Mouse (Mus musculus): ENCODE measurements around the gene St6galnac3.

St6galnac3 gene

DNA sequence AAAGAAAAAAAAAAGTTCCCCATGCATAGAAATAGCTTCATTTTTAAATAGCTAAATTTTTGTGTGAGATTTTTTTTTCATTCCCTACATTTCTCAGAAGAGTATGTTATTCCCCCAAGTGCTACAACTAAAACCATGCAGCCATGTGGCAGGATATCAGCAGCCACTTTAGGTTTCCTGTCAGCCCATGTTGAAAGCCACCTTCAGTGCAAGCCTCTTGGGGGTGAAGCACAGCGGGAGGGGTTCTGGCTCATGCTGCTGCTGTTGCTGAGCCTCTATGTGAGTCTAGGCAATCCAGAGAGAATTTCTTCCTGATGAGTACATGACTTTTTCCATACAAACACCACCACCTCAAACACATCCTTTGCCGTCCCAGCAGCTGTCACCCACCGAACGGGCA is 483.8 kb downstream of the St6galnac3 start:
- DNase-seq (ENCODE audit: low read depth in 1 of 2, low spot score in 2 of 2), result no peak

DNA sequence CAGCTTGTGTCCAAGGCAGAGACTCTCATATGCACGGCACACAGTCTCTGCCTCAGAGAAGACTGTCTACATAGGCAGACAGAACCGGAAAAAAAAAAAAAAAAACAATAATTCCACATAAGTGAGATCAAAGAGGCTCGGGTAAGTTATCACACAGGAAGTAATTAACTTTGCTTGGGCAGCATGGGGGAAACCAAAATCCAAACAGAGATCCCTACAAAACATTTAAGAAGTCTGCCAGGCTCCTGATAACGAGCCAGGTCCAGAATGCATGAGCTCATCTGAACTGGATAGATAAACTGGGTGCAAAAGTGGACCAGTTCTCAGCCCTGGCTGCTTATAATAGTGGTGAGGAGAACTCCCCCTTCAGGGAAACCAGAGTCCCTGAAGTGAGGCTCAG is 484.6 kb downstream of the St6galnac3 start:
- no peak for DNase-seq (ENCODE audit: low read depth in 1 of 2, low spot score in 2 of 2)

DNA sequence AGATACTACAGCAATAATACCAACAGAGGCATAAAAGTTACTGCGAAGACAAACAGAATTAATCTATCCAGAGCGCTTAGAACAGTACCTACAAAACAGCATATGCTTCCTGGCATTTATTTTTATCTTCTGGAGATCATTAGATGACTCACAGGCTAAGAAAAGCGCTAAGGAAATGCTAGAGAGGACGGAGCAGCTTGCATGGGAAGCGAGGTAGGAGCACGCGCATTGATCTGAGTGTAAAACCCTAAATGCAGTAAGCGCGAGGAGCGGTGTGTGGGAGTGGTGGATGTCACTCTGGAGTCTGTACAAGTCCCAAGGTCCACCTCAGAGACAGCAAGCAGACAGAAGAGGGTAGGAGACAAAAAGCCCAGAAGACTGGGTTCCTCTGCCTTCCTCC is 486.6 kb downstream of the St6galnac3 start:
- DNase-seq (ENCODE audit: low read depth in 1 of 2, low spot score in 2 of 2), result no peak

DNA sequence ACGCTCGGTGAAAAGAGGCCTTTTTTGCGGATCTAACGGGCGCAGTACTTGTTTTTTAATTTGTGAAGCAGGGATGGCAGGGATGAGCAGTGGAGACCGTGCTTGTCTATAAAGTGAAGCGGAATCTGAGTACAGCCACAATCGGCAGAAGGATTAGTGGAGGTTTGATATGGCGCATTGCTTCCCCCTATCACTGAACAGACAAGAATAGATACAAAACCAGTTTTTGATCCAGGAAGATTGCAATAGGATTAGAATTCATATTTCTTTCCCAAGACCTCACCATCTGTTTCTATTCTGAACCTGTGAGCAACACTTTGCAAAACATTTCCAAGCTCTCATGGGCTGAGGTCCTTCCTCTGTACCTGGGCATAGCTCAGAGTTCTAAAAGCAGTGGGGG is 488.7 kb downstream of the St6galnac3 start:
- DNase-seq (ENCODE audit: low read depth in 1 of 2, low spot score in 2 of 2), result no peak

DNA sequence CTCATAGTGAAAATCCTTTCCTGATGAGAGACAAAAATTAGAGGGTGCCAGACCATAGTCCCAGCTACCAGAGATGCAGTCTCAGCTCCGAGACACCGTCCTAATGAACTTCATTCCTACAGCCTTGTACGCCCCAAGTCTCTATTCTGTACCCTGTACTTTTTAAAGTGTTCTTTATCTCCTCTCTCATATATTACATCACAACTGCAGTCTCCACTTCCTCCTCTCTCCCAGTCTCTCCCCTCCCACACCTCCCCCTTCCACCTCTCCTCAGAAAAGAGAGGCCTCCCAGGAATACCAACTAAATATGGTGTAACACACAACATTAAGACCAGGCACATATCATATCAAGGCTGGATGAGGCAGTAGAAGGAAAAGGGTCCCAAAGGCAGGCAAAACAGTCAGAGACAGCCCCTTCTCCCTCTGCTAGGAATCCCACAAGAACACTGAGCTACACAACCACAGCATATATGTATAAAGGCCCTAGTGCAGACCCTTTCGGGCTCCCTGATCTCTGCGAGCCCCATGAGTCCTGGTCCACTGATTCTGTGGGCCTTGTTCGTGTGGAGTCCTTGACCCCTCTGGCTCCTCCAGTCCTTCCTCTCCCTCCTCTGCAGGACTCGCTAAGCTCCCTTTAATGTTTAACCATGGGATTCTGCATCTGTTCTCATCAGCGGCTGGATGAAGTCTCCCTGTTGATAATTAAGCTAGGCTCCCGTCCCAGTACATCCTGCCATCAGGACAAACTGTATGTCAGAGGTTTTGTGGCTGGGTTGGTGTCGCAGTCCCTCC is 502.2 kb downstream of the St6galnac3 start:
- no peak for DNase-seq (ENCODE audit: low read depth in 1 of 2, low spot score in 2 of 2)

DNA sequence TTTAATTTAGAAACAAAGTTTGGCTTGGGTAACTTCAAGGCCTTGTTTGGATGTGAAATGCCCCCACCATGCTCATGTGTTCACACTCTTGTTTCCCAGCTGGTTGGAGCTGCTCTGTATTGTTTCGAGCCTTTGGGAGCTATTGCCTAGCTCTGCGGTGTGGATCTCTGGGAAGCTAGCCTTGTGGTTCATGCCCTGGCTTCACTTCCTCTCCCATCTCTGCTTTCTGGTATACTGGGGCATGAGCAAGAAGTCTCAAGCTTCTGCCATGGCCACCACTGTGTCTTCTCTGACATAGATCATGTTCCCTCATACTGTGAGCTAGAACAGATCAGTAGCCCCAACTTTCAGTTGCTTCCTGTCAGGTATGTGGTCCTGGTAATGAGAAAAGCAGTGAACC is 505.6 kb downstream of the St6galnac3 start:
- no peak for DNase-seq (ENCODE audit: low read depth in 1 of 2, low spot score in 2 of 2)

DNA sequence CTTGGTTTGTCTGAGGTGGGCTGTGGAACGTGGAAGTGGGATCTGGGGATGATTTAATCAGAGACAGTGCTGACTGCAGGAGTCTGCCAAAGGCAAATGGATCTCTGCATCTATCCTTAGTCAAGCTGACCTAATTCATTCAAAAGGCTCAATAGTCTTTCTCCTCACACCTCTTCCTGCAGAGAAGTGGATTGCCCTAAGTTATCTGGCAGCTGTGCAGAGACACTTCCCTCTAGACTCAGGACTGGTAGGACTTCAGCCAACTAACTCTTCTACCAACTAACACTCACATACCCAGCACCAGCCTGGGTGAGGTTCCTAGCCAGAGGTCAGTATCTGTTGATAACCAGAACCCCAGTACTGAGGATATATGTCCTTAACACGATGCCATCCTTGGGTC is 516.8 kb downstream of the St6galnac3 start:
- DNase-seq (ENCODE audit: low read depth in 1 of 2, low spot score in 2 of 2), result no peak

DNA sequence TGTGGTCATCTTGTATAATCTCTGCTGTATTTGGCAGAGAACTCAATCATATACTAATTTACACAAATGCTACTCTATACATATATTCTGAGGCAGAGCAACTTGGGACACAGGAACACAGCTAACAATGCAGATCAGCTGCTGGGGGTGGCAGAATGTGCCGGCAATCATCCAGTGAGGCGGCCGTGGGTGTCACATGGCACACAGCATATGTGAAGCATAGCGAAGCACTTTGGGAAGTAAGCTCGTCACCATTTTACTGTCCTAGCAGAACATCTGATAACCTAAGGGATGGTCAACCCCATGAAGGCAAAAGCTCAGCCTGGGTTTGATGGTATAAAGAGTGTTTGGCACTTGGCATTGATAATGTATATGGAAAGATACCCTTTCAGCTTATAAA is 520.9 kb downstream of the St6galnac3 start:
- no peak for DNase-seq (ENCODE audit: low read depth in 1 of 2, low spot score in 2 of 2)

DNA sequence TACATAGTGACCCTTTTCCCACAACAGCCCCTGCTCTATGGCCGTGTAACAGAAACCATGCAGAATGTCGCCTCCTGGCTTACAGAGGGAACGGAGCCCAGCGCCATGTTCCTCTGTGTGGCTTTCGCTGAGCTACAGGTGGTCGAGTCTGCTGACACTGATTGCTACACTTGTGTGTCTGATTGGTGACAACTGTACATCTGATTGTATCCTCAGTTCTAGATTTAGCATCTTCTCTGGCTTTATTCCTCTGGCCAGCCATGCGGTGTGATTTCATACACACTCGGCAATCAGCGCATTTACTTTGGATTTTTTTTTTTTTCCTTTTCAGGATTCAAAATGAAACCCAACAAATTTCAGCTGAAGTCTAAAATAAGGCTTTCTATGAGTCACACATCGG is 523.1 kb downstream of the St6galnac3 start:
- no peak for DNase-seq (ENCODE audit: low read depth in 1 of 2, low spot score in 2 of 2)

DNA sequence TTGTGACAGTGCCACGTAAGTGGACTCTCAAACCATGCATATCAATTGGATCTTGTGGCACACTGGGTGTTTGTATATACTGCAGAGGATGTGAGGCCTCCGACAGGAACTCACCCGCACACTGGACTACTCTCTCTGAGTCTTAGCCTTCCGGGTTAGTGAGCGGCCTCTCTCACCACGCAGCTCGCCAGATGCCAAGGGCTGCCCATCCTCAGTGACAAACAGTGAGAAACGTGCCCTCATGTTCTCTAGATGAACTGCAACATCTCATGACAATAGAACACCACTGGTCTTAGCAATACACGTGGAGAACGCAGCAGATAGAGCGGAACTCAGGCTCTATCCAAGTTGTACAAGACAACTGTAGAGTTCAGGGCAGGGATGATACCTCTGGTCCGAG is 524.2 kb downstream of the St6galnac3 start:
- DNase-seq (ENCODE audit: low read depth in 1 of 2, low spot score in 2 of 2), result no peak

DNA sequence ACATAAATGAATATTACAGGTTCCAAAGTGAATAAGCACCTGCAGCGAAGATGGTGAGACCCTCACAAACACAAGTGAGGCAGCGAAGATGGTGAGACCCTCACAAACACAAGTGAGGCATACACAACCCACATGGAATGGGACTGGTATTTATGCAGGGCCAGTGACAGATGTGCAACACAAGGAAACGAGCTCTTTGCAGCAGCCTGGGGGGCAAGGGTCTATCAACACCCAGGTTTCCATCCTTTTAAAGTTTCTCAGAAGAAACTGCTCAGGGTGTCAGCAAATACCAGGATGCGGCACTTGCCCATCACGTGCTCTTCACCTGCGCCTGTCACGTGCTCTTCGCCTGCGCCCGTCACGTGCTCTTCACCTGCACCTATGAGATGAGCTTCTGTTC is 524.9 kb downstream of the St6galnac3 start:
- DNase-seq (ENCODE audit: low read depth in 1 of 2, low spot score in 2 of 2), result no peak

DNA sequence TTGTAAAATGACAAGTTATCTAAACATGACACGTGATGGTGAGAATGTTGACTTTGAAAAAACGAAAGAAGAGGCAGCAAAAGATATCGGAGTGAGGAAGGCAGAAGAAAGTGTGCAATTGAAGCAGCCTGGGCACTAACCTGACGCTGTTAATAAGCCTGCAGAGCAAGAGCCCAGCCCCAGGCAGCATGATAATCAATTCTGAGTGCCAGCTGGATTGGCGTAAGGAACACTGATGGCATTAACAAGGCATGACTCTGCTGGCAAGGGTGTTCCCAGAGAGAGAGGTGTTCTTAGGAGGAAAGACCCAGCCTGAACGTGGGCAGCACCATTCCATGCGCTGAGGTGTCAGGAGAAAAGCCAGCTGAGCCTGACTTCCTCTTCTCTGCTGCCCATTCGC is 525.7 kb downstream of the St6galnac3 start:
- DNase-seq (ENCODE audit: low read depth in 1 of 2, low spot score in 2 of 2), result no peak

DNA sequence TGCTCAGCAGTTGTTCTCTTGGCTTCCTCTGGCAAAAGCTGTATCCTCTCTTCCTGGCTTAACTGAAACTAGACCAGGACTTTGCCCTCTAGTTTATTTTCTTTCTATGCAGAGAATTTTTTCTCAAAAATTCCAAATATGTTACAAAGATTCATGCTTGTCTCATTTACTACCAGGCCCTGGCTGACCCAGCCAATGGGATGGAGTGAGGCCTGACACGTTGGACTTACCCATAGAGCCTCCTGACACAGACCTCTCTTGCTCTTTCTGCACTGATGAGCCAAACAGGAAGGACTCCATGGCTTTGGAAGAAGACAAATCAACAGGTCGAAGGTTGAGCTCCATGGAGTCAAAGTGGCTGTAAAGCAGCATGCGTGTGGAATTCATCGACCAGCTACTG is 526.5 kb downstream of the St6galnac3 start:
- no peak for DNase-seq (ENCODE audit: low read depth in 1 of 2, low spot score in 2 of 2)

DNA sequence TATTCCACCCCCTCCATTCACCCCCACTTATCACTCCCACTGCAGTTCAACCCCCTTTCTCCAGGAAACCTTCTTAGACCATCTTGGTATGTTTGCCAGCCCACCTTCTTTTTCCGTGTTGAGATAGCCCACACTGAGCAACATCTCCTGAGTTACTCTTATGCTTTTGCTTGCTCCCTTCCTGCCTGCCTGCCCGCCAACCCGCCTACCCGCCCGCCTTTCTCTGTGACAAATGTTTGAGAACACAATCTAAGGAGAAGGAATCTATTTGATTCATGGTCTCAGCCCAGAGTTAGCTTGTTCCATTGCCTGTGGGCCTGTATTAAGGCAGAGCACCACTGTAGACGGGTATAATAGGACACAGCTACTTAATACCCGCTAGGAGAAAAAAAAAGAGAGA is 531.9 kb downstream of the St6galnac3 start:
- DNase-seq (ENCODE audit: low read depth in 1 of 2, low spot score in 2 of 2), result no peak

DNA sequence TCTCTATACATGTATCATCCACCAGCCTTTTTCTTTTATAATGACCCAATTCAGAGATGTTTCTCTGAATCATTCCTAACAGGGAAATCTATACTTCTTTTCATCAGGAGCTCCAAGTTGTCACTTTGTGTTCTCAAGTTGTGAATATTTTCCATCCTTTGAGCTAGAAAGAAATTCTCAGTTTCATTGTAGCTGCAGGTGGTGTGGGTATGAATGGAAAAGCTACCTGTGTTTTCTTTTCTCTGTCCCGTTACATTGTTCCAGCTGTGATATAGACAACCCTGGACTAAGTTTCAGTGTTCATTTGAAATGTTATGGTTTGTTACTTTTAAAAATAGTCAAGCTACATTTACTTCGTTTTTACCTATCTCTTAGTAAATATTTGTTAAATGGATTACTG is 534.2 kb downstream of the St6galnac3 start:
- no peak for DNase-seq (ENCODE audit: low read depth in 1 of 2, low spot score in 2 of 2)

DNA sequence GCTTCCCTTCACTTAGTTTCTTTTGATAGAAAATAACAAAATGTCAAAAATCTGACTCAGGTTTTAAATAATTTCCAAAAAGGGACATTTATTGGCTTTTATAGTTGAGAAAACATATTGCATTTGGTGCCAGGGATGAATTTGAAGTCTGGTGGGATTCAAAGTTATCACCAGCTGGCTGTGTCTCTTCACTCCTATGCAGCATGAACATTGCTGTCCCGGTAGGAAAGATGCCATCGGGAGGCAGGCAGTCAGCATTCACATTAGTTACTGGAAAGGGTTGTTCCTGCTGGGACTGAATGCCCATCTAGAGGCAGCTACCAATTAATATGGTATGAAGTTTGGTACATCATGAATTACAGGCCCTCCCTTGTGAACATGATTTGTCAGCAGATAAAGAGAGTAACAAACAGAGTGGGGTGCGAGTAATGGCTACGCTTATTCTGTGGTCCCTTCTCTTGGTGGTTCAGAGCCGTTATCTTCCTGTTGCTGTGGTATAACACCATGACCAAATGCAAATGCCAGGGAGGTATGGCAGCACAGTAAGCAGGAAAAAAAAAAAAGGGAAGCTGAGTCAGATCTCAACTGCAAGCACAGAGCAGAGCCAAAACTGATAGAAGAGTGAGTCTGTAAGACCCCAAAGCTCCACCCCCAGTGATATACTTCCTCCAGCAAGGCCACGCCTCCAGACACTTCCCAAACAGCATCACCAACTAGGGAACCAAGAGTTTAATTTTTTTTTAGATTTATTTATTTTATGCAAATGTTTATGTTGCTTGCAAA is 535.1 kb downstream of the St6galnac3 start:
- no peak for DNase-seq (ENCODE audit: low read depth in 1 of 2, low spot score in 2 of 2)

DNA sequence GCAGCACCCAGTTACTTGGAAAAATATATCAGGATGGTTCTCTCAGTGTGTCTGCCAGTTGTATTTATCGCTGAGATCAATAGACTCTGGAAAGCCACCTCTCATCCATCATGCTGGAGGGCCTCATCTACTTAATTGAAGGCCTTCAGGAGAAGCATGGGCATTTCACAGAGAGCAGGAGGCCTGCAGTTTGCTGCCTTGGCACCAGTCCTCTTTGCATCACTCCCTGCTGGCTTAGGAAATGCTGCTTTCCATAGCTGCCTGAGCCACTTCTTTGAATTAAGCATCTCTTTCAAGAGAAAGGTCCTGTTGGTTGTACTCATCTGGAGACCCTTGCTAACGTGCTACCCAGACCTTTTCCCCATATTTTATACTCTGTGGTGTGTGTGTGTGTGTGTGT is 536.8 kb downstream of the St6galnac3 start:
- no peak for DNase-seq (ENCODE audit: low read depth in 1 of 2, low spot score in 2 of 2)

DNA sequence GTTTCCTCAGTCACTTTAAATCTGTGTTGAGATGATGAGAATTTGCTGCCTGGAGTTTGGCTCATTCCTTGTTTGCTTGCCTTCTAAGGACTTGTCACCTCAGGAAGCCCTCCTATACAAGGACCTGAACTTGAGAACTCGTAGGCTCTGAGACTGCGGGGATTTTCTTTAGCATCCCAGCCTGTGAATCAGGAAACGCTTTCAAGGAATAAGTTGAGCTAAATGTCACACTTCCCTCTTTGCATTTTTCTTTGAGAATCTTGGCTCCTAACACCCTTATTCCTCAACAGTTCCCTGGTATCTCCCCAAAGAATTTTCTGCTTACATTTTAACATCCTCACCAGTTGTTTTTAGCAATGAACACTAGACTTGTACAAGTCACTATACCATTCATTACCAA is 539.9 kb downstream of the St6galnac3 start:
- no peak for DNase-seq (ENCODE audit: low read depth in 1 of 2, low spot score in 2 of 2)

DNA sequence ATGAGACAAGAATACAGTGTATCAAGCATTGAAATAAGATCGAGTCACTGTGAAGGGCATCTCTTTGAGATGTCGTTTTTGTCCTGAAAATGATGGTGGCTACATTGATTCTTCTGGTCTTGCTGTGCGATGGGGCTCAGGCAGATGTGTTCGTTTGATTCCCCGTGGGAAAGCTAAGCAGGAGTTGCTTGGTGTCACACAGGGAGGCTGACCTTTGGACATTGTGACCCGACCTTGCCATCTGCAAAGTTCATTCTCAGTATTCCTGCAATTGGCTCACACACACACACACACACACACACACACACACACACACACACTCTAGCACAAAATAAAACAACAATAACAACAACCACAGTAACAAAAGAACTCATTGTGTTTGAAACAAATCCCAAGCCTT is 543.7 kb downstream of the St6galnac3 start:
- DNase-seq (ENCODE audit: low read depth in 1 of 2, low spot score in 2 of 2), result no peak

DNA sequence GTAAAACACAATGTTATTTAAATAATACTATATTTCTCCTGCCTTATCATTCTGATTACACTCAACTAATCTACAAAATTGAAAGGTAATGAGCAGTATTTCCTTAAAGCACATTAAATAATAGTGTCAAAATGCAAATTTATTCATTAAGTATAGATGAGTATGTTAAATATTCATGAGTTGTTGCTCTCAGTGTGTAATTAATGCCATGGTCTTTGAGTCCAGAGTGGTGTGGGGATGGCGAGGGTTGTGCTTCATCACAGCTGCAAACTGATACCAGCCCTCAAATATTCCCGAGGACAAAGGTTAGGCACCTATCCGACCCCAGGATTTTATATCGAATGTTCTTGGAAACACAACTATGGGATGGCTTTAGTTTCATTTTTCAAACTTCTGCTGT is 548.2 kb downstream of the St6galnac3 start:
- DNase-seq (ENCODE audit: low read depth in 1 of 2, low spot score in 2 of 2), result no peak

DNA sequence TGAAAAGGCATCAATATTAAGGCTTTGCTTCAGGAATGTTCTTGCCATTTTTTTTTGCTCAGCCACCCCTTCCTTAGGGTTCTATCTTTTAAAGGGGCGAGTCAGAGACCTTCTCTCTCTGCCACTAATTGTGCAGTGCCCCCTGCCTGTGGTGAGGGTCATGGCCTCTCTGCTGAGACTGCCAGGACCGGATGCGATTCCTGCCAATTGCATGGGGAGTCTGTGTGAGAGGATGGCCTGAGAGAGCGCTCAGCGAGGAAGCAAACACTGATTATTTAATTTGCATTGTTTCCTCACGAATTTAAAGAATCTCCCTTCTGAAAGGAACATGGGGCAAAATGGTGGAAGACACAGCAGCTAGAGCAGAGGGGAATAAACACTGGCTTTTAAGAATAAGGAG is 548.6 kb downstream of the St6galnac3 start:
- no peak for DNase-seq (ENCODE audit: low read depth in 1 of 2, low spot score in 2 of 2)

DNA sequence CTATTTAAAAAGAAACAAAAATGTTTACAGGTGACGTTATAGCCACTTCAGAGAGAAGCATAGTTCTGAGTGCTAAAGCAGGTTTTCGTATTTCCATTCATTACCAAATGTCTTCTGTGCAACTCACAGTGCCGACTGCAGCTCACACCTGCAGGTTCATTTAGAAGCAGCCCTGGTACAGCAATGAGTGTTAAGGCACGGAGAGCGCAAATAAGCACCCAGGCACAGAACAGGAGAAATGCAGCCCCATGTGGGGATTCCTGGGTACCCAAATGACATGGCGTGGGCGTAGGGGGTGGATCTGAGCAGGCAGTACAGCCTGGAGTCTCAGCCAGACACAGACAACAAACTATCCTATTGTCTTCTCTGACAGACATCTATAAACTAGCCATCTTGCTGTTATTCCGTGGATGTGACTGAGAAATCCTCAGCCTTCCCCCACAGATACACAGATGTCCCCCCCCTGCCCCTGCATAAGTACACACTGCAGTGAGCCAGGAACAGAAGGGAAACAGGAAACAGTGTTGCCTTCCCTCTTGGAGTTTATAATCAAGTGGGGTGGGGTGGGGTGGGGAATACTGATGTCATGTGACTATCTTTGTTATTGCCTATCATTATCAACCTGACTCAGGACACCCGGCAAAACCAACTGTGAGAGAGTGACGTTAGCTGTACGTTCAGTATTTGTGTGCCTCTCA is 550.5 kb downstream of the St6galnac3 start:
- DNase-seq (ENCODE audit: low read depth in 1 of 2, low spot score in 2 of 2), result no peak

All from monocyte, adult 2 months (primary cell).